9 mouse cellular contexts compared by ENCODE assay signal in the genomic region with DNA sequence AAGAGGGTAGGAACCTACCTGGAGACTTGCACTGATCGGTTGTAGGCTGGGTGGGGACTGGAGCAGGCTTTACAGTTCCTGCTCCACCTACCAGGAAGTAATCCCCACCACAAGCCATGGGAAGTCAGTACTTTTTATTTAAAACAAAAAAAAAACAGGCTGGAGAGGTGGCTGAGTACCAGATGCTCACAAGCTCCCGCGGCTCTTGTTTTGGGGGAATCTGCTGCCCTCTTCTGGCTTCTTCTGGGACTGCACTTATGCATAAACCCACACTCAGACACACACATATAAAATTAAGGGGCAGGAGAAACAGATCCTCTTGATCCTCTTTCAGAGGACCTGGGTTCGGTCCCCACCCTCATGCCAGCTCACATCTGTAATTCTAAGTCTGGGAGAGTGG. TPM values are rescaled to one million over a fixed set of nuclear protein-coding genes. Genes with fewer than 3 reads are reported as not detected.
A peak's percentile ranks its signal among the peaks of the same experiment; 100 is the strongest.
DNase-seq lines count a peak whose midpoint lies in the region; ATAC-seq and TF ChIP-seq lines count a peak whose summit lies in the region.
"Had no signal": no experiment of that assay in that cellular context is flagged by ENCODE, and none has a peak within 500 bp of the region (broad histone marks: within the 10 kb centered on the region; RNA-seq: fewer than 3 reads in every experiment).

No protein-coding gene starts in this region.

- H3K27ac ChIP-seq in gastrocnemius, adult 2 months = no peak overlapping the region
- H3K27ac ChIP-seq in midbrain, embryonic 11.5 days (ENCODE audit: low read depth, low read length) = no peak overlapping the region
- no peak overlapping the region for H3K27ac ChIP-seq in midbrain, embryonic 16.5 days (ENCODE audit: low read length)
- H3K27ac ChIP-seq: neural tube, embryonic 13.5 days had no signal

- intact Hi-C loops in gastrocnemius, adult 2 months (cut with DNase I) = no loop called here
- intact Hi-C loops in gastrocnemius, postnatal 14 days (cut with DNase I; ENCODE audit: low total_unique reads) = no loop called here

- no peak overlapping the region for H3K4me3 ChIP-seq in gastrocnemius, adult 2 months
- H3K4me3 ChIP-seq in midbrain, embryonic 11.5 days (ENCODE audit: low read depth, low read length) = no peak overlapping the region
- H3K4me3 ChIP-seq in midbrain, embryonic 16.5 days (ENCODE audit: low read depth, low read length) = no peak overlapping the region
- H3K4me3 ChIP-seq: neural tube, embryonic 13.5 days had no signal

- H3K27me3 ChIP-seq in midbrain, embryonic 11.5 days (ENCODE audit: control insufficient read depth, insufficient read depth, low read length) = no peaks in the 10 kb centered on the region
- no peaks in the 10 kb centered on the region for H3K27me3 ChIP-seq in midbrain, embryonic 16.5 days (ENCODE audit: control insufficient read depth, insufficient read depth, low read depth, low read length)
- H3K27me3 ChIP-seq: neural tube, embryonic 13.5 days had no signal

- DNase-seq in gastrocnemius, adult 2 months = peak; percentile 38
- no peak for DNase-seq in gastrocnemius, postnatal 14 days
- DNase-seq in midbrain, embryonic 11.5 days (ENCODE audit: low spot score, missing footprints) = peak; percentile 75
- DNase-seq in brain, embryonic 14.5 days (ENCODE audit: low read depth) = peak; percentile 28
- DNase-seq in lung, postnatal 25 days (ENCODE audit: low spot score) = peak; percentile 32

- TF ChIP-seq POLR2A in brain, embryonic 14.5 days (IDR thresholded peaks at IDR 0.05; ENCODE audit: borderline replicate concordance, extremely low read depth, insufficient read depth, insufficient read length, poor library complexity, severe bottlenecking) = no peak

- H3K4me2 ChIP-seq in midbrain, embryonic 11.5 days = no peak overlapping the region
- no peak overlapping the region for H3K4me2 ChIP-seq in midbrain, embryonic 16.5 days (ENCODE audit: low read length)
- H3K4me2 ChIP-seq: neural tube, embryonic 13.5 days had no signal

- H3K36me3 ChIP-seq in midbrain, embryonic 11.5 days (ENCODE audit: control insufficient read depth, insufficient read depth, low read length) = no peaks in the 10 kb centered on the region
- H3K36me3 ChIP-seq in midbrain, embryonic 16.5 days (ENCODE audit: control insufficient read depth, insufficient read depth, low read length) = no peaks in the 10 kb centered on the region
- H3K36me3 ChIP-seq: neural tube, embryonic 13.5 days had no signal

- no peaks in the 10 kb centered on the region for H3K4me1 ChIP-seq in midbrain, embryonic 11.5 days (ENCODE audit: control insufficient read depth, insufficient read depth, low read length)
- H3K4me1 ChIP-seq in midbrain, embryonic 16.5 days (ENCODE audit: control insufficient read depth, insufficient read depth, low read length) = no peaks in the 10 kb centered on the region
- H3K4me1 ChIP-seq: neural tube, embryonic 13.5 days had no signal

- H3K9ac ChIP-seq in midbrain, embryonic 11.5 days (ENCODE audit: low read length) = no peak overlapping the region
- no peak overlapping the region for H3K9ac ChIP-seq in midbrain, embryonic 16.5 days (ENCODE audit: low read depth, low read length)
- H3K9ac ChIP-seq: neural tube, embryonic 13.5 days had no signal

- no peaks in the 10 kb centered on the region for H3K9me3 ChIP-seq in midbrain, embryonic 11.5 days (ENCODE audit: control insufficient read depth, low read length)
- H3K9me3 ChIP-seq in midbrain, embryonic 16.5 days (replicated peaks; ENCODE audit: control insufficient read depth, low read length, poor library complexity, severe bottlenecking) = peaks cover 3% of the 10 kb centered on the region; the same call in 1 of the 2 replicates
- H3K9me3 ChIP-seq: neural tube, embryonic 13.5 days had no signal

- peak; percentile 59 for TF ChIP-seq CTCF in gastrocnemius, adult 2 months (IDR thresholded peaks at IDR 0.05)
- peak; percentile 51; the same call in 1 of the 2 replicates for TF ChIP-seq CTCF in brain, embryonic 14.5 days (IDR thresholded peaks at IDR 0.05; ENCODE audit: borderline replicate concordance, extremely low read depth, insufficient read depth, insufficient read length)

- 73% methylated on average over 4 of the region's 4 CpGs for WGBS in midbrain, embryonic 11.5 days
- WGBS in midbrain, embryonic 16.5 days = 69% methylated on average over 4 of the region's 4 CpGs

- ATAC-seq in midbrain, embryonic 11.5 days (ENCODE audit: low FRiP score) = no peak
- ATAC-seq in midbrain, embryonic 16.5 days = no peak
- ATAC-seq in granulocyte monocyte progenitor cell, adult 5-6 weeks (replicated peaks; ENCODE audit: poor library complexity, severe bottlenecking) = no peak
- ATAC-seq in frontal cortex, adult (ENCODE audit: low TSS enrichment) = no peak

RNA-seq across cellular contexts. Expression of a gene that starts 27.3 kb away (rescaled TPM):
- total RNA-seq in gastrocnemius, adult 2 months (2021) = under 1 TPM in 1 of 2 experiments, not detected in 1; 0.28 TPM
- under 1 TPM; 0.33 to 0.80 TPM for total RNA-seq in gastrocnemius, postnatal 14 days (2021)
- polyA plus RNA-seq in midbrain, embryonic 11.5 days (2014; fragmentation: Nextera tagmentation; extraction: Ambion mirVana) = 1.4 and 2.1 TPM in 2 replicates
- polyA plus RNA-seq in midbrain, embryonic 16.5 days (2015; fragmentation: Nextera tagmentation; extraction: Ambion mirVana) = 0.85 and 1.3 TPM in 2 replicates
- 1.1 and 1.6 TPM in 2 replicates for polyA plus RNA-seq in brain, embryonic 14.5 days (2012; rRNA removed)
- total RNA-seq in granulocyte monocyte progenitor cell, adult 5-6 weeks (2014; fragmentation: Nextera tagmentation) = 11.4 and 12.3 TPM in 2 replicates
- total RNA-seq in granulocyte monocyte progenitor cell, adult 5-6 weeks (2017) = 17.4 and 25.3 TPM in 2 replicates

RNA-seq across cellular contexts. Expression of a gene that starts 39.4 kb away (rescaled TPM):
- 10 to 100 TPM; 62.9 to 68.9 TPM for total RNA-seq in gastrocnemius, adult 2 months (2021)
- 10 to 100 TPM; 68.1 to 86.4 TPM for total RNA-seq in gastrocnemius, postnatal 14 days (2021)
- polyA plus RNA-seq in midbrain, embryonic 11.5 days (2014; fragmentation: Nextera tagmentation; extraction: Ambion mirVana) = 24.6 and 27.5 TPM in 2 replicates
- 9.8 and 10.3 TPM in 2 replicates for polyA plus RNA-seq in midbrain, embryonic 16.5 days (2015; fragmentation: Nextera tagmentation; extraction: Ambion mirVana)
- 30.5 and 37.1 TPM in 2 replicates for polyA plus RNA-seq in brain, embryonic 14.5 days (2012; rRNA removed)
- 2.2 and 2.9 TPM in 2 replicates for total RNA-seq in granulocyte monocyte progenitor cell, adult 5-6 weeks (2014; fragmentation: Nextera tagmentation)
- 0.95 and 1.2 TPM in 2 replicates for total RNA-seq in granulocyte monocyte progenitor cell, adult 5-6 weeks (2017)

RNA-seq across cellular contexts. Expression of a gene that starts 58.5 kb away (rescaled TPM):
- 100 to 1,000 TPM; 129 to 136 TPM for total RNA-seq in gastrocnemius, adult 2 months (2021)
- 10 to 100 TPM; 88.8 to 92.8 TPM for total RNA-seq in gastrocnemius, postnatal 14 days (2021)
- polyA plus RNA-seq in midbrain, embryonic 11.5 days (2014; fragmentation: Nextera tagmentation; extraction: Ambion mirVana) = 141 and 146 TPM in 2 replicates
- polyA plus RNA-seq in midbrain, embryonic 16.5 days (2015; fragmentation: Nextera tagmentation; extraction: Ambion mirVana) = 127 and 136 TPM in 2 replicates
- 249 and 289 TPM in 2 replicates for polyA plus RNA-seq in brain, embryonic 14.5 days (2012; rRNA removed)
- total RNA-seq in granulocyte monocyte progenitor cell, adult 5-6 weeks (2014; fragmentation: Nextera tagmentation) = 116 and 120 TPM in 2 replicates
- 60.2 and 65.5 TPM in 2 replicates for total RNA-seq in granulocyte monocyte progenitor cell, adult 5-6 weeks (2017)

Comparison
In these comparisons a context has a peak if more than half of its experiments do, and no peak if none do; other contexts are left out.
1. RNA of a gene that starts 27.3 kb away (total RNA-seq): 11.4 to 25.3 TPM in granulocyte monocyte progenitor cell, adult 5-6 weeks; 0.33 to 0.80 TPM in gastrocnemius, postnatal 14 days and 0.28 TPM in gastrocnemius, adult 2 months; every median in the first group is over 4 times any median in the second.
2. RNA of a gene that starts 39.4 kb away (total RNA-seq): 68.1 to 86.4 TPM in gastrocnemius, postnatal 14 days and 62.9 to 68.9 TPM in gastrocnemius, adult 2 months; 0.95 to 2.9 TPM in granulocyte monocyte progenitor cell, adult 5-6 weeks; every median in the first group is over 10 times any median in the second.